Mouse (Mus musculus) adrenal gland, postnatal 14 days (tissue): ENCODE data around the gene Cyp4f40. TPM values are rescaled to one million over a fixed set of nuclear protein-coding genes. Genes with fewer than 3 reads are reported as not detected.
"Not testable (repeated sequence)": the region's sequence is repeated elsewhere in the genome, so short reads cannot be mapped to it uniquely, and the experiment has no call there.

Source experiments
- DNase-seq: peaks from one replicate; pipeline ENCODE4 v3.0.0; 2021; ENCODE audit warnings: mixed read lengths
- long read RNA-seq, 2 experiments: library from polyadenylated mRNA; stranded (forward); transcript quantifications; one replicate each; pipeline ENCODE4 v2.0.0; 2021
- total RNA-seq: library from RNA; stranded (reverse); gene quantifications from 2 replicates; pipeline ENCODE4 v1.2.3, GENCODE M21; 2021

Gene Cyp4f40
- not detected in 2 replicates for total RNA-seq
- long read RNA-seq, experiment 1 = 0 reads
- long read RNA-seq, experiment 2 = 0 reads

DNA sequence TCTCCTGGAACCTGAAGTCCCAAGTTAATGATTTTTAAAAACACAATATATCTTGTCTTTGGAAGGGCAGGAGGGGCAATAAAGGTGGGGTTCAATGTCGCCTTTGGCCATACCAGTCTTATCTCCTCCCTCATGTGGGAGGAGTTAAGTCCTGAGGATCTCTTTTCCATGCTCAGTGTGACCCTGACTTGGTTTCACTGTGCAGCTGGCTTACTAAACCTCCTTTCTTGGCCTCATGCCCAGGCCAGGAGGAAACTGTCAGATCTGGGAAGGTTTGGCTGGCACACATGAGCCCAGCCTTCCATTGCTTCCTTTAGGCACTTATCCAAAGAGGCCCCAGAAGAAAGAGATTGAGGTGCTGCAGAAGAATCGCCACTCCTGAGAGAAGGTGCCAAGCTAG is at the start of gene Cyp4f40:
Cyp4f40 (plus strand) TSS at position 189 of the 400 bp plus-strand sequence.
- DNase-seq = peak; percentile 88

DNA sequence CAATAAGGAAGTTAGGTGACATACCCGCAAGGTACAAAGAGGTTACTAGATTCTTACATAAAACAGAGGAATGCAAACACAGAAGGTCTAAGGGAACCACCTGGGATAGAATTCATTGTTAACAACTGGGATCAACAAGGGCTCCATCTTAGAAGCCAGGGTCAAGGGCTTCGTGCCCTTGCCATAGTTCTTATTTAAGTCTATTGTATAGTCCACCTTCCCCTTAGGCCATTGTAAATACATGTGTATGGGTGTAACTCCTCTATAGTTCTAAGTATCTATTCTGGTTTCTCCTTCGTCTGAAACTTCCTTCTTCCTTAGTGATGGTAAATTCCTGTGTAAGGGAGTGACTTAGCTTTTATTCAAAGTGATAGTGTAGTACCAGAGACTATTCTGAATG is 48.5 kb upstream of the Cyp4f40 start:
- DNase-seq = not testable (repeated sequence)

- DNase-seq = no peak
Observed at GRCm38 (mm10) chr17:32610896-32611295, 47.8 kb upstream of the Cyp4f40 start.

DNA sequence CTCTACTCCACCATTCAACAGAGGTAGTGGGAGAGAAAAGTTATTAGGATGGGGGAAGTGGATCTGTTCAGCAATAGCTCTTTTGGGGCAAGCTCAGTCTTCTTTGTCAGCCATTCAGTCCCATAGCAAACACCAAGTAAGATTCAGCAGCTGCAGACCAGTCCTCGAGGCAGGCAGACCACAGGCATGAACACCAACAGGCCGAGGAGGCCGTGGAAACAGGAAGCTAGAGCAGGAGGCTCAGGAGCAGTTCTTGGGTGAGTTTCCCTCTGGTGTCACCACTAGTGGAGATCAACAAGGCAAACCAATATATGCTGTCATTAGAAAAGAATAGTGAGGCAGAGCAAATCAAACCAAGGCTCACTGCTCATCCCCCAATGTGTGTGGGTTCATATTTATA is 46.3 kb upstream of the Cyp4f40 start:
- no peak for DNase-seq

DNA sequence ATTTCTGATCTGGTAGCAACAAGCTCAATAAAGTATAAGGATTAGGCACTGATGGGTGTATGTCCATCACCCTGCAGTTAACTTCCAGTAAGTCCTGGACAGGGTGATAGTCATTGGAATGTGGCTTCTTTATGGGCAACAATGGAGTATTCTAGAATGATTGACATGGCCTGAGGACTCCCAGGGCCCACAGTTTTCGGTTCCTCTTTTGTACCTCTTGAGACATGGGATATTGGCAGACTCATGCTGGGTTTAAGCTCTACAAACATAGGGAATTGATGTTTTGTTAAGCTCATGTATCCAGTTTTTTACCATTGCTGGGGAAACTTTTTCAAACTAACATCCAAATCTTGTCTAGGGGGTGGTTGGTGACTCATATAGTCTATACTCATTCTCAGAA is 41.4 kb upstream of the Cyp4f40 start:
- DNase-seq = no peak

DNA sequence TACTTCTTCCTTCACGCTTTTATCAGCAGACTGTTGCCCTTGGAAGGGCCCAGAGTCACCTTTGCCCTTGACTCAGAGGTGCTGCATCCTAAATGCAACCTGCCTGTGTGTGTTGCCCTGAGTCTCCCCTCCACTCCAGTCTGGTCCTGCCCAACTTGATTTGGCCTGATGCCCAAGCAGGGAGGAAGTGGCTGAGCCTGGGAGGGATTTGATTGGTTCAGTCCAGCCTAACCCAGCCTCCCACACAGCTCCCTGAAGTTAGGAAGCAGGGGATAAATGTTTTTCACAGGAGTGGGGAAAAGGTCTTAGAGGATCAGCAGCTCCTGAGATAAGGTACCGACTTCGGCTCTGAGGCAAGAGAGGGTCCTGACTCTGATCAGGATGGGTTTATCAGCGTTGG is 37.7 kb upstream of the Cyp4f40 start, which contains the start of gene Cyp4f37:
Cyp4f37 (plus strand) TSS at position 292 of the 400 bp plus-strand sequence.
- DNase-seq = not testable (repeated sequence)

GRCm38 (mm10) chr17:32629726-32630125 is 29.0 kb upstream of the Cyp4f40 start:
- not testable (repeated sequence) for DNase-seq

- no peak for DNase-seq
Observed at GRCm38 (mm10) chr17:32631936-32632335, 26.8 kb upstream of the Cyp4f40 start.

GRCm38 (mm10) chr17:32634242-32634971 is 24.3 kb upstream of the Cyp4f40 start:
- not testable (repeated sequence) for DNase-seq

DNA sequence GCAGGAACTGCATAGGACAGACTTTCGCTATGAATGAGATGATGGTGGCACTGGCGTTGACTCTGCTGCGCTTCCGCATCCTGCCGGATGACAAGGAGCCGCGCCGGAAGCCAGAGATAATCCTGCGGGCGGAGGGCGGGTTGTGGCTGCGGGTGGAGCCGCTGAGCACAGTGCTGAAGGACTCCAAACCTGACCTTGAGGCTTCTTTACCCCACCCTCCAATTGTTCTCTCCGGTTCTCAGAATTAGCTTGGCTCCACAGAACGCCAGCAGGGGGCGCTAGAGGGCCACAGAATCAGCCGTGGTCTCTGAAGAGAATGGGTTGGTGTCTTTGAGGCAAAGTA is 23.8 kb upstream of the Cyp4f40 start:
- peak; percentile 92 for DNase-seq

- DNase-seq = no peak
Observed at GRCm38 (mm10) chr17:32636341-32636740, 22.4 kb upstream of the Cyp4f40 start.

DNA sequence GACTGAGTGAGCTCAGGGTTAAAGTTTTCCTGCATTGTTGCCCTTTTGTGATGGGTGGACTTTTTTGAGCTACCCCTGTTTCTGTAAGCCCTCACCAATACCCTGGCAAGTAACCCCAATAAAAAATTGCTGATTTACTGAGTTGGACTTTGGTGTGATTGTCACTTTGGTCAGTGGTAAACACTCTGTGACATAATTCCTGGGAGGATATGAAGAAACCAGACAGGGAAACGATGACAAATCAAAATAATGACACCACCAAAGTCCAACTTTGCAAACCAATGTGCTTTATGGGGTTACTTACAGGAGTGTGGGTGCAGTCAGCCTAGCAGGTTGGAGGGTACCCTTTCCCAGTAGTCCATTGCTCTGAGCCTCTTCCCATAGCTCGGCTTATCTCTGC is 21.5 kb upstream of the Cyp4f40 start:
- no peak for DNase-seq

DNA sequence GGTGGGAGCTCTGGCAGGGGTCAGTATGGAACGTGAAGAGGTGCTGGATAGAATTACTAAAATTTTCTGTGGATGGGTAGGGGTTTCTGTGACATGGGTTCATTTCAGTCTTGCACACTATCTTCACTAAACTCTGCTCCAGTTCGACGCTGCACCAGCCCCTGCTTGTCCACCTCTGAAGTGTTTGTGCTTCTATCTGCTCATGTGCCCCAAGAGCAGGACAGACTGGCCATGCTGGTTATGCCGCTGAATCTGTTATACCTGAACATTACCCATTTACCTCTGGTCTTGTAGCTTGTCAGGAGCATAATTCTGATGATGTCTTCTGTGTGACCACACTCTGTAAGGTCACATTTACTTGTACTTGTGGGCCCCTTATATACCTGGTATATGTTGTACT is 12.1 kb upstream of the Cyp4f40 start:
- no peak for DNase-seq

DNA sequence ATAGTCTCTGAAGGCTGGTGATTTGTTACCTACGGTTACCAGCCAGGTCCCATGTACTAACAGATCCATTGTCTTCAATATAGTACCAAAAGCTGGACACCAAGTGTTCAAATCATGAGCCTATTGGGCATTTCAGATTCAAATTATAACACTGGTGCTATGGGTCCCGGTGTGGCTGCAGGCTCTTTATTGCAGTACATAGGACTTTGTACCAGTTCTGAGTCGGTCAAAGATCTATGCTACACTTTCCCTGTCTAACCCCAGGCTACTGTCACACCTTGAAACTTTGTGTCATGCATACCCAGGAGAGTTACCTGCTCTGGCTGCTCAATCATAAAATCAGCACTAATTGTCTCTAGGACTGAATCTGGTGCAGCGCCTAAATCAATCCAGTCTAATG is 4.8 kb upstream of the Cyp4f40 start:
- no peak for DNase-seq

- no peak for DNase-seq
Observed at GRCm38 (mm10) chr17:32657041-32657440, 1.7 kb upstream of the Cyp4f40 start.

DNA sequence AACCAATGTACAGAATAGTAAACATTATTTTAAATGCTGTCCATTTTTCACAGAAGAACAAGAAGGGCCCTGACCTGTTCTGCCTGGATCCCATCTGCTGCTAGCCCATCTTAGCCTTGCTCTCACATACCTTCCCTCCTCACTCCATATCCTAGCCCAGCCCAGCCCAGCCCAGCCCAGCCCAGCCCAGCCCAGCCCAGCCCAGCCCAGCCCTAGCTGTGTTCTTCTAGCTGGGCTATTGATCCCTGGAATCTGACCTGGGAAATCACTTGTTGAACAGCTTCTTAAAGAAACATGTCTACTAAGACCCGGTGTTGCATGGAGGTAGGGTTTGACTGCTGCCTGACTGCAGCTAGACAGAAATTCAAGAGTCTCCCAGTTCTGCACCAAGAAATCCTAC is 454 bp upstream of the Cyp4f40 start:
- DNase-seq = no peak

- no peak for DNase-seq
Observed at GRCm38 (mm10) chr17:32673976-32674375, 15.3 kb downstream of the Cyp4f40 start.

DNA sequence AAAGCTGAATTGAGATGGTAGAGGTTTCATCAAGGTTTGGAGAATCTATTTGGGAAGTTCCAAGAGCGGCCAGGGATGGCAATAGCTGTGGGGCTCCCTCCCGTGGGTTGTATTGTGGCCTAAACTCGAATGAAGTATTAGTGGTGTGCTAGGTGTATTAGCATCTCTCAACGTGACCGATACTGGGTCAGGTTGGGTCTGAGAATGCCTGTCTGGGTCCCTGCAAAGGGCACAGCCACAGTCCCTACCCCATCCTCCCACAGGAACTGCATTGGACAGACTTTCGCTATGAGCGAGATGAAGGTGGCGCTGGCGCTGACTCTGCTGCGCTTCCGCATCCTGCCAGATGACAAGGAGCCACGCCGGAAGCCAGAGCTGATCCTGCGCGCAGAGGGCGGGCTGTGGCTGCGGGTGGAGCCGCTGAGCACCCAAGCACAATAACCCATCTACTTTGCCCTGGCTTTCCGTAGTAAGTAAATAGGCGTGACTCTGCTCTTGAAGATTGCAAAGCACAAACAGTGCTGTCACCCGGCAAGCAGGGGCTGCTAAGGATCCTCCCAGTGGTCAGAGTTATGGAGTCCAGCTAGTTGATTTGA is 17.4 kb downstream of the Cyp4f40 start:
- DNase-seq = no peak

DNA sequence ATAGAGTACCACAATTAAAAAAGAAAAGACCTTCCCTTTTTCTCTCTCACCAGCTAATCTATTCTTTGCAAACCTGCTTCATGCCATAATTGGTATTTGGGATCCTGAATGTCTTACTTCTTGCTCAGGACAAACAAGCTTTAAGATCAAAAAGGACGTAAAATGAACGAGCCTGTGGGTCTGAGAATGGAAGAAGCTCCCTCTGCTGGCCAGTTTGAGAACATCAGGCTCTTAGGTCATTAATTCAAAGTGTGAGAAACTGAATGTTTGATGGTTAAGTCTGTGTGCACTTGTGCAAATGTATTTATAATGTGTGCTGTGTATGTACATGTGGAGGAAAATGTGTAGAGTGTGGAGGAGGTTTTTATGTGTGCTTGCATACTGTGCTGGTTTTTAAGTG is 21.7 kb downstream of the Cyp4f40 start:
- peak; percentile 49 for DNase-seq

DNA sequence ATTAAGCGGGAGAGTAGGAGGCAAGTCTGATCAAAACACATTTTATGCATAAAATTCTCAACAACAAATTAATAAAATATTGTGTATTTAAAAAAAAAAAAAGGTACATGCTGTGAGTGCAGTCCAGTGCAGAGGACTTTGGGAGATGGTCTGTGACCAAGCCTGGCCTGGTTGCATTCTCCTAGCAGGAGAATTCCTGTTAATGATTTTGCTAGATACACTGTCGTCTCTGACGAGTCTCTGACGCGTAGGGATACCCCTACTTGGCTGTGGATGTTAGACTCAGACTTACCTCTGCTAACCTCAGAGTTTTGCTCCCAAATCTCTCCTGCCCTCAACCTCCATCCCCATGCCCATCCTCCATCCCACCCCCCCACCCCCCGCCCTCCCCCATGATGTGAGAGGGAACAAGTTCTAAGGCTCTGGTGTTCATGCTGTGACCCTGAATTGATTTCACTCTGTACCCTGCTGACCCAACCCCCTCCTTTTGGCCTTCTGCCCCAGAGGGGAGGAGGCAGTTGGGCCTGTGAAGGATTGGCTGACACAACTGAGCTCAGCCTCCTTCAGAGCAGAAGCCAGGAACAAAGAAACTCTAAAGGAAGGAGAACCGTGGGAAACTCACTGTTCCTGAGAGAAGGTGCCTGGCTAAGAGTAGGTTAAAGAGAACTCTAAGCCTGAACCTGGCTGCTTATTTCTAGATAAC is 26.5 kb downstream of the Cyp4f40 start, which contains the start of gene Cyp4f15:
Cyp4f15 (plus strand) TSS at position 580 of the 703 bp plus-strand sequence.
- peak; percentile 80 for DNase-seq

DNA sequence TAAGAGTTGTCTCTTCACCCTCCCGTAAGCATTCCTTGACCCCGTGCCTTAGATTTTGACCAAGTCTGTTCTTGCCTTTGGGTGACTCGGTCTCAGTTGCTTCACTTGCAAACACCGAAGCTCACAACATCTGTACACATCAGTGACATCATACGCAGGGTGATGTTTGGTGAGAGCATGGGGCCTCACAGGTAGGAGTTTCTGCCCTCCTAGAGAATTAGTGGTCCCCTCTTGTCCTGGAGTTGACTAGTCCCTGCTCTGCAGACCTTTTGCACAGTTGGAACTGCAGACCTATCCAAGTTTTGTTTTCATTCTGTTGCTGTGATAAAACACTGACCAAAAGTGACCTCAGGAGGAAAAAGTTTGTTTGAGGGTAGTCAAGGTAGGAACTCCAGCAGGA is 28.0 kb downstream of the Cyp4f40 start:
- DNase-seq = no peak

GRCm38 (mm10) chr17:32690959-32691358 is 32.3 kb downstream of the Cyp4f40 start:
- no peak for DNase-seq

- peak; percentile 21 for DNase-seq
Observed at GRCm38 (mm10) chr17:32702826-32703225, 44.1 kb downstream of the Cyp4f40 start.
